Mouse (Mus musculus): ENCODE results near the gene Hdac9. TPM values are rescaled to one million over a fixed set of nuclear protein-coding genes. Genes with fewer than 3 reads are reported as not detected.

The Hdac9 gene
- polyA plus RNA-seq, 1 experiment from 2014 or later: 1.5 TPM

DNA sequence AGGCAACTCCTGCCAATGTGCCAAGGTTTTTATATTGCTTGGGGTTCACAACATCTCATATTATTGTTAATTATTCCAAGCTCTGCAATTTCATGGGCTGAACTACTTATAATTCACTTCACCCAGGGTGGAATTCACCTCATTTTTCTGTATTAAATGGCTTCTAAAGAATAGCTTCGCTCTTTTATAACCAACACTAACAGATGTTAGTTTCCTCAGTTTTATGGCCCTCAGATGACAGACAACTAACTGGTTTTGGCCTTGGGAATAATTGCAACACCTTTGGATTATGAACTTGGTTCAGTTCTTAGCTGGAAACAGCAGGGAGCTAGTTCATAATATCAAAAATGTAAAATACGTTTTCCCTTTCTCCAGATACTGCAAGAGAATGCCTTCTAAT is 839.9 kb downstream of the Hdac9 start:
- no peaks in the 10 kb centered on the region for H3K9me3 ChIP-seq (ENCODE audit: control insufficient read depth, low read length)
- no peaks in the 10 kb centered on the region; the same call in 1 of the 2 replicates for H3K4me1 ChIP-seq (replicated peaks; ENCODE audit: control insufficient read depth, insufficient read depth)
- DNase-seq (ENCODE audit: low spot score): no peak
- WGBS: 87% methylated on average over 2 of the region's 2 CpGs
- H3K36me3 ChIP-seq (ENCODE audit: control insufficient read depth, insufficient read depth, low read length): no peaks in the 10 kb centered on the region
- no peak for ATAC-seq (ENCODE audit: low FRiP score, low TSS enrichment)
- no peak overlapping the region for H3K4me2 ChIP-seq (replicated peaks; ENCODE audit: low read depth)
- no peaks in the 10 kb centered on the region for H3K27me3 ChIP-seq (ENCODE audit: control insufficient read depth, insufficient read depth, low read length)
- H3K27ac ChIP-seq (replicated peaks): no peak overlapping the region
- TF ChIP-seq CTCF (IDR thresholded peaks at IDR 0.05; ENCODE audit: low read depth): no peak
- no peak for TF ChIP-seq EP300 (optimal IDR thresholded peaks at IDR 0.05)
- H3K4me3 ChIP-seq (ENCODE audit: low read depth, low read length): no peak overlapping the region
- no peak overlapping the region for H3K9ac ChIP-seq (ENCODE audit: low read length)

DNA sequence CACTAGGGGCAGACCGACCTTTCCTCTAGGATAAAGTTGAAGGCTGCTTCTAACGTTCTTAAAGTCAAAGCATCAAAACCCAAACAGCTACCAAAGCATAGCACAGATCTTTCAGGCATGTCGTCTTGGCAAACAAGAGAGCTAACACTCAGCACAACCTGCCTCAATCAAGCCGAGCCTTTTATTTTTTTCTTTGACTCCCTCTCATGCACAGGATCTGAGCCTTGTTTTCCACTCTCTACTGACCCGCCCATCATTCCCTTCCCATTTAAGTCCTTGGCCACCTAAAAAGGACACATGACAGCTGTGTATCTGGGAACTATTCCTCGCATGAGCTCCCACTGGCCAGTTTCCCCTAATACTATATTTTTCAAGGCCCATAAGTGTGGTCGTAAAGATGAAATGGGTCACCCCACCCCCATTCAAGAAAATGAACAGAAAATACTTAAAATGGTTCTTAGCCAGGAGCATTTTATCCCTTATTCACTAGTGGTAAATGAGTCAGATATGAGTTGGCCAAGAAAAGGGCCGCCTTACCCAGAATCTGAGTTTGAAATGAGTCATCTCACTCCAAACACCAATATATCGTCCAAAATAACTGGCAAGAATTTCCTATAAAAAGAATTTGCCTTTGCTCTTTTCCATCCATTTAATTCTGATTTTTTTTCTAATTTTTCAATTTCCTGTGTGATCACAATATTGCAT is 840.9 kb downstream of the Hdac9 start:
- Histone ChIP-seq H3K36me3 (ENCODE audit: control insufficient read depth, insufficient read depth, low read length) (no peaks in the 10 kb centered on the region), H3K4me3 (ENCODE audit: low read depth, low read length) (no peak overlapping the region), H3K4me1 (replicated peaks; ENCODE audit: control insufficient read depth, insufficient read depth) (no peaks in the 10 kb centered on the region; the same call in 1 of the 2 replicates), H3K4me2 (replicated peaks; ENCODE audit: low read depth) (no peak overlapping the region), H3K27me3 (ENCODE audit: control insufficient read depth, insufficient read depth, low read length) (no peaks in the 10 kb centered on the region), H3K9ac (ENCODE audit: low read length) (no peak overlapping the region), H3K9me3 (ENCODE audit: control insufficient read depth, low read length) (no peaks in the 10 kb centered on the region), H3K27ac (replicated peaks) (no peak overlapping the region)
- WGBS: 54% methylated on average over 9 of the region's 9 CpGs
- ATAC-seq (ENCODE audit: low FRiP score, low TSS enrichment) (no peak), DNase-seq (ENCODE audit: low spot score) (no peak)
- TF ChIP-seq CTCF (IDR thresholded peaks at IDR 0.05; ENCODE audit: low read depth): no peak
- no peak for TF ChIP-seq EP300 (optimal IDR thresholded peaks at IDR 0.05)

DNA sequence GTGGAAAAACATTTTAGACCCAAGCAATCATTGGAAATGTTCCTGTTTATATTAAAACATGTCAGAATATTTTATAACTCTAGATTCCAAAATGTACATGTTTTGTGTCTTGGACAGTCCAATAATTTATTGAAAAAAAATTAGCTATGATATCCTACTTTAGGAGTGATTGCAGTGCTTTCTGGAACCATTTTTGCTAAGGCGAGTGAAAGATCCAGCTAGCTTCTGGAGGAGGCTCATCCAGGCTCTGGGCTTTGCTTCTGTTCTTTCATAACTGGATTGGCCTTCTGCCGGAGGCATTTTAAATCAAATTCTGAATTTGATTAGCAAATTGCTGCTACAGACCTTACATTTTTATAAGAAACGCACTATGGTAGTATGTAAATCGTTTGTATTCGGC is 864.4 kb downstream of the Hdac9 start:
- Histone ChIP-seq H3K4me1 (replicated peaks; ENCODE audit: control insufficient read depth, insufficient read depth) (no peaks in the 10 kb centered on the region), H3K4me3 (ENCODE audit: low read depth, low read length) (no peak overlapping the region), H3K27ac (replicated peaks) (no peak overlapping the region), H3K27me3 (ENCODE audit: control insufficient read depth, insufficient read depth, low read length) (no peaks in the 10 kb centered on the region), H3K4me2 (replicated peaks; ENCODE audit: low read depth) (no peak overlapping the region), H3K9ac (ENCODE audit: low read length) (no peak overlapping the region), H3K36me3 (ENCODE audit: control insufficient read depth, insufficient read depth, low read length) (no peaks in the 10 kb centered on the region), H3K9me3 (ENCODE audit: control insufficient read depth, low read length) (no peaks in the 10 kb centered on the region)
- no peak for TF ChIP-seq CTCF (IDR thresholded peaks at IDR 0.05; ENCODE audit: low read depth)
- no peak for ATAC-seq (ENCODE audit: low FRiP score, low TSS enrichment)
- DNase-seq (ENCODE audit: low spot score): no peak
- WGBS: 61% methylated on average over 5 of the region's 5 CpGs

DNA sequence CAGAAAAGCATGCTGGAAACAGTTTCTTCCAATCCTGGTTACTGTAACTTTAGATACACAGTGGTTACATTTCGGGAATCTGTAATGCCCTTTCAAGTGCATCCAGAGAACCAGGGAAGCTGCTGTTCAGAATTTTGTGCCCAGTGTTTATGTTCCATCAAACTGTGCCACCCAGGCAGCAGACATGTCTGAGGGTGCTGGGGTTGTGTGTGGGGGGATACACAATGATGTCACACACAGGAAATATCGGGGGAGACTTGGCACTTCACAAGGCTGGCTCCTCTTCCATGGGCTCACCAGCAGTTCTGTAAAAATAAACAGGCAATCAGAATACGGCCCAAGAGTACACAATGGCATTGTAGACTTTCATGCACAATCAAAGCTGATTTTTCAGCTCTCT is 864.9 kb downstream of the Hdac9 start:
- no peak overlapping the region for H3K4me2 ChIP-seq (replicated peaks; ENCODE audit: low read depth)
- H3K4me1 ChIP-seq (replicated peaks; ENCODE audit: control insufficient read depth, insufficient read depth): no peaks in the 10 kb centered on the region
- 30% methylated on average over 3 of the region's 3 CpGs for WGBS
- TF ChIP-seq CTCF (IDR thresholded peaks at IDR 0.05; ENCODE audit: low read depth) (no peak), EP300 (optimal IDR thresholded peaks at IDR 0.05) (no peak)
- no peaks in the 10 kb centered on the region for H3K36me3 ChIP-seq (ENCODE audit: control insufficient read depth, insufficient read depth, low read length)
- ATAC-seq (ENCODE audit: low FRiP score, low TSS enrichment) (no peak), DNase-seq (ENCODE audit: low spot score) (no peak)
- no peak overlapping the region for H3K9ac ChIP-seq (ENCODE audit: low read length)
- no peaks in the 10 kb centered on the region for H3K27me3 ChIP-seq (ENCODE audit: control insufficient read depth, insufficient read depth, low read length)
- H3K9me3 ChIP-seq (ENCODE audit: control insufficient read depth, low read length): no peaks in the 10 kb centered on the region
- no peak overlapping the region for H3K4me3 ChIP-seq (ENCODE audit: low read depth, low read length)
- no peak overlapping the region for H3K27ac ChIP-seq (replicated peaks)

DNA sequence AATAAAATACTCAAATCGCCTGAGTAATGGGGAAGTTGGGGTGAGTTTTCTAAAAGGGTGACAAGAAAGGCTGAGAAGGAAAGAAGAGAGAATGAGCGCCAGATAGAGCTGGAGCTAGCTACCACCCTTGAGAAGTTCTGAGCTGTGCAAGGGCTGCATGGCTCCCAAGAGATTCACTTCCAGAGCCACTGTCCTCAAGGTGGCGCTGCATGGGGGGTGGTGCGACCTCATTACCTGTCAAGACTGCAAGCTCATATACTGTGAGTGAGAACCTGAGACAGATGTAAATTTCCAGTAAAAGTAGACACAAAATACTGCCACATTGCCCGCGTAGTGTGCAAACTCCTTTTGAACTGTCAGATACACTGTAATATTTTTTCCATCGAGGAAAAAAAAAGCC is 865.8 kb downstream of the Hdac9 start:
- DNase-seq (ENCODE audit: low spot score): no peak
- no peak for ATAC-seq (ENCODE audit: low FRiP score, low TSS enrichment)
- Histone ChIP-seq H3K9ac (ENCODE audit: low read length) (no peak overlapping the region), H3K4me3 (ENCODE audit: low read depth, low read length) (no peak overlapping the region), H3K27ac (replicated peaks) (no peak overlapping the region), H3K36me3 (ENCODE audit: control insufficient read depth, insufficient read depth, low read length) (no peaks in the 10 kb centered on the region), H3K4me2 (replicated peaks; ENCODE audit: low read depth) (no peak overlapping the region), H3K9me3 (ENCODE audit: control insufficient read depth, low read length) (no peaks in the 10 kb centered on the region), H3K27me3 (ENCODE audit: control insufficient read depth, insufficient read depth, low read length) (no peaks in the 10 kb centered on the region), H3K4me1 (replicated peaks; ENCODE audit: control insufficient read depth, insufficient read depth) (no peaks in the 10 kb centered on the region)
- WGBS: 62% methylated on average over 7 of the region's 7 CpGs
- TF ChIP-seq CTCF (IDR thresholded peaks at IDR 0.05; ENCODE audit: low read depth) (peak; percentile 54), EP300 (optimal IDR thresholded peaks at IDR 0.05) (no peak)

DNA sequence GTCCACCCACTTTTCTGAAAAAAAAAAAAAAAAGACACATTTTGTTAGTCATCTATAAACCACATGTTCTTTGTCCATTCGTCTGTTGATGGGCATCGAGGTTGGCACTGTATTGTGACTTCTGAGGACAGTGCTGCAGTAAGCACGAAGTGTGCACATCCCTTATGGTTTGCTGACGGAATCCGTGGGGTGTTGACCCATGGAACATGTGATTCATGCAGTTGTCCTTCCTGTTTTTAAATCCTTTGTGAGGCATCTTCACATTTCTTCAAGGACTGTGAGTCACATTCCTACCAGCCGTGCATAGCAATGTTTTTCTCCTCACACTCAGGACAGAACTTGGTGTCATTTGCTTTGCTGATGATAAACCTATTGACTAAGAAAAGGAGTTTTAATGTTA is 875.9 kb downstream of the Hdac9 start:
- TF ChIP-seq EP300 (optimal IDR thresholded peaks at IDR 0.05) (no peak), CTCF (IDR thresholded peaks at IDR 0.05; ENCODE audit: low read depth) (no peak)
- Histone ChIP-seq H3K4me1 (replicated peaks; ENCODE audit: control insufficient read depth, insufficient read depth) (no peaks in the 10 kb centered on the region), H3K9me3 (ENCODE audit: control insufficient read depth, low read length) (no peaks in the 10 kb centered on the region), H3K36me3 (ENCODE audit: control insufficient read depth, insufficient read depth, low read length) (no peaks in the 10 kb centered on the region), H3K27me3 (ENCODE audit: control insufficient read depth, insufficient read depth, low read length) (no peaks in the 10 kb centered on the region), H3K4me3 (ENCODE audit: low read depth, low read length) (no peak overlapping the region), H3K27ac (replicated peaks) (no peak overlapping the region), H3K4me2 (replicated peaks; ENCODE audit: low read depth) (no peak overlapping the region), H3K9ac (ENCODE audit: low read length) (no peak overlapping the region)
- DNase-seq (ENCODE audit: low spot score): no peak
- WGBS: 77% methylated on average over 6 of the region's 6 CpGs
- ATAC-seq (ENCODE audit: low FRiP score, low TSS enrichment): no peak

Measured in stomach, postnatal 0 days (tissue).